Mouse (Mus musculus): ENCODE measurements around the gene Dapk2. TPM values are rescaled to one million over a fixed set of nuclear protein-coding genes. Genes with fewer than 3 reads are reported as not detected.
A peak's percentile ranks its signal among the peaks of the same experiment; 100 is the strongest.
"Not testable (repeated sequence)": the region's sequence is repeated elsewhere in the genome, so short reads cannot be mapped to it uniquely, and the experiment has no call there.

Dapk2 gene
- polyA plus RNA-seq, 1 experiment from 2014 or later, result 6.3 TPM

DNA sequence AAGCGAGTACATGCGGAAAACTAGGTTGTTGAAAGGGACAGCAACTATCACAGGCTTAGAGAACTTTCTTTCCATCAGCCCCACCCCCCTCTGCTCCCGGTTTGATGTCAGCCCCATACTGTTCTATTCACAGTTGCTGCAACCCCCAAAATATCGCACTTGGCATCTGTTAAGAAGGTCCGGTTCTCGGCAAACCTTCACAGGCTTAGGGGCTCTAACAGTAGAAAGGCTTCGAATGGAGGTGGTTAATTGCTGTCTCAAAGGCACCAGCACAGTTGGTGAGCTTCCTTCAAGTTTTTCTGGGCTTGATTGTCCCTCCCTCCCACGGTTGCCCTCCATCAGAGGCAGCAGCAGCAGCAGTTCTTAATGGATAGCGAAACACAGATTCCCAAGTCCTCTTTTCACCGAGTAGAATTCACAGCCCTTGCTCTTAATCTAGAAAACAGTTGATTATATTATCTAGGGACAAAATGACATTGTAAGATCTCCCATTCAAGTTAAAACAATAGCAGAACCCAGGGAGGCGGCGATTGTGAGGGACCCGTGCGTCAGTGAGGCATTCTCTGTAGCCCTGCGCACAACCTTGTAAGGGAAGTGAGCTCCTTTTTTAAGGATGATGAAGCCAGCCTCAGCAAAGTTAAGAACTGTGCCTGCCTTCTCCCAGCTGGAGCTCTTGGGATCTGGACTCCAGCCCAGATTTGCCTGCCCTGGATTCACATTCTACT lies 117.4 kb downstream of the Dapk2 start:
- Histone ChIP-seq H3K4me1 (peaks cover 38% of the 10 kb centered on the region), H3K27ac (replicated peaks) (peak overlapping the region; percentile 77), H3K9me3 (replicated peaks) (no peaks in the 10 kb centered on the region), H3K36me3 (no peaks in the 10 kb centered on the region), H3K4me3 (peak overlapping the region; percentile 44), H3K27me3 (ENCODE audit: low read depth, poor library complexity, severe bottlenecking) (peaks cover 23% of the 10 kb centered on the region)
- under 1% methylated on average over 15 of the region's 15 CpGs for WGBS
- DNase-seq (ENCODE audit: low spot score), result peak; percentile 57

DNA sequence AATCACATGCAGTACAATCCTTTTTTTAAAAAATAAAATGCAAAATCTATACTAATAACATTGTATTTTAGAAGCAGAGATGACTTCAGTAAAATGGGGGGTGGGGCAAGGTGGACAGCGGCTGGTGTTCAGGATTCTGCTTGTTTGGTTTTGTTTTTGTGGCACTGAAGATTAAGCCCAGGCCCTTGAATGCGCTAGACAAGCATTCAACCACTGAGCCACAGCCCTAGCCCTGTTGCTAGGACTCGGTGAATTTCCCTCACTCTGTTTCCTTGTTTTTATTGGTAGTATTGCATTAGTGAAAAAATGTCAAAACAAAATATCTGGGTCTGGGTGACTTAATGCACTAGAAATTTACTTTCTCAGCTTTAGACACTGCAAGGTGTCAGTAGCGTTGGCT lies 118.0 kb downstream of the Dapk2 start:
- Histone ChIP-seq H3K9me3 (replicated peaks) (no peaks in the 10 kb centered on the region), H3K27me3 (ENCODE audit: low read depth, poor library complexity, severe bottlenecking) (peaks cover 23% of the 10 kb centered on the region), H3K36me3 (no peaks in the 10 kb centered on the region), H3K4me3 (peak overlapping the region; percentile 44; the same call in 1 of the 2 replicates), H3K4me1 (peaks cover 38% of the 10 kb centered on the region), H3K27ac (replicated peaks) (peak overlapping the region; percentile 77)
- WGBS, result 23% methylated on average over 4 of the region's 4 CpGs
- DNase-seq (ENCODE audit: low spot score), result peak; percentile 17

DNA sequence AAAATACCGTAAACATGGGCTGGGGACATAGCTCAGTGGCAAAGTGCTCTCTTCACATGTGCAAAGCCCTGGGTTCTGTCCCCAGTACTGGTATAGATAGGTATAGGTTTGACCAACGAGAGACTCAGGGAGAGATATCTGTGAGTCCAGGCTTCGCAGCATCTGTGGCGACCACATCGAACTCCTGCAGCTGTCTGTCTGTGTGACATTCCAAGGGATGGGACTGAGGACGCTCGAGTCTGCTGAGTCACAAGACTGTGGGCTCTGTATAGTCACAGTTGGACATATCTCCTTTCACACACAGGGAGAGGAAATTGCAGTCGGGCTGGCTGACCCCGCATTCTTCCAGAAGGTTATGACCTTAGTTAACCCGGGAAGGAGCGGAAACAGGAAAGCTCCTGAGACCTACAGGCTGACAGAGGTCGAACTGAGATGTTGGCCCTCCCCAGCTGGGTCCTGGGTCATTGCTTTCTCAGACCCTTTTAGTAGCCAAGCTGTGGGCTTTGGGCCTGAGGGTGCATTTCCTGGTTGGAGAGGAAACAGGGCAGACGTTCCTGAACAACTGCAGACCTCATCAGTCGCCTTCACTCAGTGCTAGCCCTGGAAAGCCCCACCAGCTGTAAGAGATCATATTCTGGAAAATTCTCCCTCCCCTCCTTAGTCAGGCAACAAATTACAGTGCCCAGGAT lies 118.8 kb downstream of the Dapk2 start:
- H3K4me1 ChIP-seq, result peaks cover 37% of the 10 kb centered on the region

DNA sequence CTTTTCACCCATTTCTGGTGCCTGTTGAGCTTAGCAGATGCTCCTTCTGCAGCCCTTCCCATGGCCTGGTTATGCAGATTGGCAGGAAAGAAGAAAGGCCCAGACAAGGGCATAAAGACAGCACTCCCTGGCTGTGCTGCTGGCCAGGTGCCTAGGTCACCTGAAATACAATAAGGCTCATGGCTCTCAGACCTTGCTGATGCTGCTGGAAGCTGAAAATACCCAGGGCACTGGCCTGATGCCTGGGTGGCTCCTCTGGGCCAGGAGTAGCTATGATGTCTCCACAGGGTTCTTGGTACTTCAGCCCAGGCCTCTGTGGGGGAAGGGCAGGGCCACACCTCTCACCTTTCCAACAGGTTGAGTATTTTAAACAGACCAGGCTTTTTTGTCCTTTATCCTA lies 121.6 kb downstream of the Dapk2 start:
- Histone ChIP-seq H3K36me3 (no peaks in the 10 kb centered on the region), H3K27ac (replicated peaks) (no peak overlapping the region), H3K27me3 (ENCODE audit: low read depth, poor library complexity, severe bottlenecking) (peaks cover 6% of the 10 kb centered on the region; the same call in 1 of the 2 replicates), H3K9me3 (replicated peaks) (no peaks in the 10 kb centered on the region), H3K4me1 (peaks cover 31% of the 10 kb centered on the region), H3K4me3 (no peak overlapping the region)
- DNase-seq (ENCODE audit: low spot score), result no peak

More for the DNA sequence above, 118.8 kb downstream of the Dapk2 start:
- Histone ChIP-seq H3K36me3 (no peaks in the 10 kb centered on the region), H3K9me3 (replicated peaks) (no peaks in the 10 kb centered on the region), H3K27me3 (ENCODE audit: low read depth, poor library complexity, severe bottlenecking) (peaks cover 23% of the 10 kb centered on the region), H3K27ac (replicated peaks) (peak overlapping the region; percentile 59), H3K4me3 (no peak overlapping the region)
- WGBS, result 25% methylated on average over 14 of the region's 14 CpGs
- DNase-seq (ENCODE audit: low spot score), result peak; percentile 58

DNA sequence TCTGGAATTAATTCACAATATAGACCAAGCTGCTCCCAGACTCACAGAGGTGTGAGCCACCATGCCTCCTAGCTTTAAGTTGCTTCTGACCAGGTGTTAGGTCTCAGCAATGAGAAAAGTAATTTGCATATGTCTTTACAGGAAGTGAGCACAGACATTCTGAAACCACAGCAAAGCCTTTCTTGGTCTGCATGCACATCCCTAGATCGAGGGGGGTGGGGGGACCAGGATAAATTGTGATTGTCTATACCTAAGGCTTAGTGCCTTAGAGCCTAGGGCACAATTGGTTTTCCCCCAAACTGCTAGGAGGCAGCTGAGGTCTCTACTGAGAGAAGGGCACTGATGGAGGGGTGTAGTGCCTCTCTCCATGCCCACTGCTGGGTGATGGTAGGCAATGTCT lies 122.5 kb downstream of the Dapk2 start:
- Histone ChIP-seq H3K27ac (replicated peaks) (no peak overlapping the region), H3K9me3 (replicated peaks) (no peaks in the 10 kb centered on the region), H3K4me1 (peaks cover 23% of the 10 kb centered on the region), H3K4me3 (no peak overlapping the region), H3K36me3 (no peaks in the 10 kb centered on the region), H3K27me3 (ENCODE audit: low read depth, poor library complexity, severe bottlenecking) (peaks cover 6% of the 10 kb centered on the region; the same call in 1 of the 2 replicates)
- WGBS, result 76% methylated on average over 1 of the region's 1 CpGs
- DNase-seq (ENCODE audit: low spot score), result no peak

DNA sequence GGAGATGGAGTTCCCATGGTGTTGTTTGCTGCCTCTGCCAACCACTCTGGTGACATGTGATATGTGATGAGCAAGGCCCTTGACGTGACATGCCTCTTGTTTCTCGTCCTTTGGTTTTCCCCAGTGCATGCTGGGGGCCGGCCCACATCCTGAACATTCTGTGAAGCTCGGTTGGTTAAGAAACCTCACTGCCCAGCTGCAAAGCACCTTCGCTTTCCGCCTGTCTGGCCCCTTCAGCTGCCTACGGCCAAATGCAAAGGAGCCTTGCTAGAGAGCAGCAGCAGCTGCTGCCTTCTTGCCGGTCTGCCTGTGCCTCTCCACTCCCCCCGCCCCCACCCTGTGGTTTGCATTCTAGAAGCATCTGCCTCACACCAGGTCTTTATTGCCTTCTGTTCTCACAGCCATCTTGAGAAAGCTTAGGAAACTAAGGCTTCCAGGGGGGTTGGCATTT lies 123.5 kb downstream of the Dapk2 start:
- Histone ChIP-seq H3K4me1 (peaks cover 12% of the 10 kb centered on the region), H3K27ac (replicated peaks) (no peak overlapping the region), H3K27me3 (ENCODE audit: low read depth, poor library complexity, severe bottlenecking) (peaks cover 6% of the 10 kb centered on the region; the same call in 1 of the 2 replicates), H3K36me3 (no peaks in the 10 kb centered on the region), H3K4me3 (no peak overlapping the region), H3K9me3 (replicated peaks) (no peaks in the 10 kb centered on the region)
- 77% methylated on average over 9 of the region's 9 CpGs for WGBS
- DNase-seq (ENCODE audit: low spot score), result no peak

DNA sequence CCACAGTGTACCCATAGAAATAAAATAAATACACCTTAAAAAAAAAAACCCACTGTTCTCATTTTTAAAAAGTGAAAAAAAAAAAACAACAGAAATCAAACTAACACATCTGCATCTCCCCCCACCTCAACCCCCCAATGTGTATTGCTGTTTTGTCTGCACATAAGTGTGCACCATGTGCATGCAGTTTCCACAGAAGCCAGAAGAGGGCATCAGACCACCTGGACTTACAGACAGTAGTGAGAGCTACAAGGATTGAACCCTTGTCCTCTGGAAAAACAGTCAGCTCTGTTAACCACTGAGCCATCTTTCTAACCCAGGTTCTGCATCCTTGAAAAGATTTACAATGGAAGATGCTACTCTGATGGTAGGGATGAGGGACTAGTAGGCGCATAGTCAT lies 124.6 kb downstream of the Dapk2 start:
- 97% methylated on average over 1 of the region's 1 CpGs for WGBS
- 0 out of 2 replicates have a peak, but pooled peaks cover 4% of the 10 kb centered on the region for H3K4me1 ChIP-seq
- peaks cover 5% of the 10 kb centered on the region; the same call in 1 of the 2 replicates for H3K27me3 ChIP-seq (ENCODE audit: low read depth, poor library complexity, severe bottlenecking)
- no peak for DNase-seq (ENCODE audit: low spot score)
- H3K36me3 ChIP-seq, result no peaks in the 10 kb centered on the region
- H3K27ac ChIP-seq (replicated peaks), result no peak overlapping the region
- no peak overlapping the region for H3K4me3 ChIP-seq
- H3K9me3 ChIP-seq (replicated peaks), result no peaks in the 10 kb centered on the region

DNA sequence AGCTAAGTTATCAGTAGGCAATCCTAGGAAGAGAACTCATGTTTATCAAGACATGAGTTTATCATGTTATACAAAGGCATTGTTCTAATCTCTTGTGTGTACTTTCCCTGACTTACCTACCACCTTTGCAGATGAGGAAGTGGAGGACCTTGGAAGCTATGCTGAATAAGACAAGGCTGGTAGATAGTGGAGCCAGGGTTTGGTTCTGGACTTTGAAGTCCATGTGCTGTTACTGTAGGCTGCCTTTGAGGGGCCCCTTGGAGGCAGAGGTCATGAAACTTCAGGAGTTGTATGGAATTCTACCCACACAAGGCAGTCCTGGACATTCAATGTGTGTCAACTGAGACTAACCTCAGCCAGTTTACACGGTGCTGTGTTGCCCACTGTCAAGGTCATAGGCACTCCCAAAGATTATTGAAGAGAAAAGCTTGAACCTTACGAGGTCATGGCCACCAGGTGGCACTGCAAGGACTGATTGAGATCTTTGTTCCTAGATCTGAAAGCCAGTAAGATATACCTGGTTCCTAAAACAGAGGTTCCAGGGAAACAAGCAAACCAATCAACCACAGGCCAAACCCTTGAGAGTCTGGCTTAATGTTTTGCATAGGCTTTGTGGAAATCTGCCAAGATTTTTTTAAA lies 125.7 kb downstream of the Dapk2 start:
- Histone ChIP-seq H3K36me3 (no peaks in the 10 kb centered on the region), H3K27ac (replicated peaks) (no peak overlapping the region), H3K9me3 (replicated peaks) (no peaks in the 10 kb centered on the region), H3K4me1 (0 out of 2 replicates have a peak, but pooled peaks cover 4% of the 10 kb centered on the region), H3K27me3 (ENCODE audit: low read depth, poor library complexity, severe bottlenecking) (no peaks in the 10 kb centered on the region), H3K4me3 (no peak overlapping the region)
- DNase-seq (ENCODE audit: low spot score), result peak; percentile 55
- 22% methylated on average over 2 of the region's 2 CpGs for WGBS

DNA sequence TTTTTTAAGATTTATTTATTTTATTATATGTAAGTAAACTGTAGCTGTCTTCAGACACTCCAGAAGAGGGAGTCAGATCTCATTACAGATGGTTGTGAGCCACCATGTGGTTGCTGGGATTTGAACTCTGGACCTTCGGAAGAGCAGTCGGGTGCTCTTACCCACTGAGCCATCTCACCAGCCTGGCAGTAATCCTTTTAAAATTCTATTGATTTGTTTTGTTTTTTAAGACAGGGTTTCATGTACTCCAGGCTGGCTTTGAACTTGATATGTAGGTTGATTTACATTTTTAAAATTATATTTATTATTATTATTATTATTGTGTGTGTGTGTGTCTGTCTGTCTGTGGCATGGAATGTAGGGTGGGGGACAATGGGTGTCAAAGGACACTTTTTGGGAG lies 127.2 kb downstream of the Dapk2 start:
- WGBS, result 94% methylated on average over 2 of the region's 2 CpGs
- H3K27me3 ChIP-seq (ENCODE audit: low read depth, poor library complexity, severe bottlenecking); H3K36me3 ChIP-seq; H3K4me3 ChIP-seq; H3K4me1 ChIP-seq; H3K27ac ChIP-seq (replicated peaks); H3K9me3 ChIP-seq (replicated peaks); DNase-seq (ENCODE audit: low spot score): not testable (repeated sequence)

DNA sequence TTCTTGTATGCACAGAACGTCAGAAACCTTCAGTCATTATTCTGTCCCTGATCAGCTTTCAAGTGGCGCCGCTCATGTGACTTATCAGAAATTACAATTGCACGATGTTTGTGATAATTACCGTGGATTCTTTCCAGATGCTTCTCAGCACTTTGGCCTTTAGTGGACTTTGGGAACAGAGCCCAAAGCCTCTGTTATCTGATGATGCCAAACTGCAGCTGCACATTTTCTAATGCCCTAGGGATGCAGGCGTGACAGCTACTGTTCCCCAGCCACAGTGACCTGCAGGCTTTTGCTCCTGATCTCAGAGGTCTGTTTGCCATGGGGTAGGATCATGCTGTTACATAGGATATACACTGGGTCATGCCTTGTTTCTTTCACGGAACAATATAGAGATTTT lies 127.9 kb downstream of the Dapk2 start:
- Histone ChIP-seq H3K27ac (replicated peaks) (no peak overlapping the region), H3K4me1 (0 out of 2 replicates have a peak, but pooled peaks cover 4% of the 10 kb centered on the region), H3K36me3 (no peaks in the 10 kb centered on the region), H3K9me3 (replicated peaks) (no peaks in the 10 kb centered on the region), H3K27me3 (ENCODE audit: low read depth, poor library complexity, severe bottlenecking) (no peaks in the 10 kb centered on the region), H3K4me3 (no peak overlapping the region)
- no peak for DNase-seq (ENCODE audit: low spot score)
- 78% methylated on average over 7 of the region's 7 CpGs for WGBS

DNA sequence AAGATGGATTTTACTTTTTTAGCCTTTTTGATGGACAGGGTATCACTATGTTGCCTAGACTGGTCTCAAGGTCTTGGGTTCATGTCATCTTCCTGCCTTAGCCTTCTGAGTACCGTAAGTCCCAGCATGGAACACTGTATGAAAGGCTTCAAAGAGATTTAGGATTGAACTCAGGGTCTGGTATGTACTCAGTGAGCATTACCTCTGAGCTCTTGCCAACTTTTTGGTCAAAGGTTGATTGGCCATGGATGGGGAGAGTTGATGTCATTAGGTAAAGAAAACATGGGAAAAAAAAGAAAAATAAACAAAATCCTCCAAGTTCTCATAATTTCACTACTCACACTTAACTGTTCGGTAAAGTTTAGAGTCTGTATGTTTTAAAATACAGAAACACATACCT lies 132.7 kb downstream of the Dapk2 start:
- Histone ChIP-seq H3K27me3 (ENCODE audit: low read depth, poor library complexity, severe bottlenecking) (no peaks in the 10 kb centered on the region), H3K27ac (replicated peaks) (no peak overlapping the region), H3K4me3 (no peak overlapping the region), H3K4me1 (peaks cover 17% of the 10 kb centered on the region), H3K9me3 (replicated peaks) (no peaks in the 10 kb centered on the region), H3K36me3 (no peaks in the 10 kb centered on the region)
- DNase-seq (ENCODE audit: low spot score), result no peak
- 76% methylated on average over 2 of the region's 2 CpGs for WGBS

DNA sequence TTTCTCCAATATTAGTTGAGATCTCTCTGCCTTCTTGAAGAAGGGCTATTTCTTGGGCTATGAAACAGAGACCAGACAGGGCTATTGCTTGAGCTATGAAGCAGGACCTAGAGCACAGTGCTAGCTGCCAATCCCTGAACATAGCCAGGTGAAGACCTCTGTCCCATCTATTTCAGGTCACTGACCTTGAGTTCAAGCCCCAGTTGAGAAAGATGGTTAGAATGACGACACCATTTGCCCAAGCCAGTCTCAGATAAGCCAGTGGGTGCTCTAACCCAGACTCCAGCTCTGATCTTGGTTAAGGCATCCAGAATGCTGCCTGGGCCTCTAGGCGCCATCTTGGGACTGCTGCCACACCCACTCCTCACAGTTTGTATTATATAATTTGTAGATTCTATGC lies 135.3 kb downstream of the Dapk2 start:
- H3K36me3 ChIP-seq, result no peaks in the 10 kb centered on the region
- no peak for DNase-seq (ENCODE audit: low spot score)
- H3K4me1 ChIP-seq, result peaks cover 18% of the 10 kb centered on the region
- no peak overlapping the region for H3K27ac ChIP-seq (replicated peaks)
- 81% methylated on average over 2 of the region's 2 CpGs for WGBS
- no peaks in the 10 kb centered on the region for H3K9me3 ChIP-seq (replicated peaks)
- H3K27me3 ChIP-seq (ENCODE audit: low read depth, poor library complexity, severe bottlenecking), result no peaks in the 10 kb centered on the region
- no peak overlapping the region for H3K4me3 ChIP-seq

DNA sequence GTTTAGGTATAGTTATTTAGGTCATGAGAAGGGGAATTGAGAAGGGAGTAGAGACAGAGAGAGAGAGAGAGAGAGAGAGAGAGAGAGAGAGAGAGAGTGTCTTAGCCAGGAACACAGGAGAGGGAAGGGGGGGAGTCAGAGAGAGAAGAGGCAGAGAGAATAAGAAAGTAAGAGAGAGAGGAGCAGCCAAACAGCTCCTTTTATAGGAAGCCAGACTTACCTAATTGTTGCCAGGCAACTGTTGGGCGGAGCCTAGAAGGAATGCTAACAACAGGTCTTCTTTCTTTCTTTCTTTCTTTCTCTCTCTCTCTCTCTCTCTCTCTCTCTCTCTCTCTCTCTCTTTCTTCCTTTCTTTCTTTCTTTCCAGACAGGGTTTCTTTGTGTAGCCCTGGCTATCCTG lies 136.2 kb downstream of the Dapk2 start:
- no peak overlapping the region for H3K27ac ChIP-seq (replicated peaks)
- no peak overlapping the region for H3K4me3 ChIP-seq
- no peaks in the 10 kb centered on the region for H3K36me3 ChIP-seq
- H3K27me3 ChIP-seq (ENCODE audit: low read depth, poor library complexity, severe bottlenecking), result no peaks in the 10 kb centered on the region
- H3K9me3 ChIP-seq (replicated peaks), result peaks cover 3% of the 10 kb centered on the region; the same call in 1 of the 2 replicates
- WGBS, result 94% methylated on average over 1 of the region's 1 CpGs
- peaks cover 18% of the 10 kb centered on the region for H3K4me1 ChIP-seq
- no peak for DNase-seq (ENCODE audit: low spot score)
